Mouse (Mus musculus) retina, adult 2 months (tissue): ENCODE results near the gene Ppp2r5b.

Source experiments
- DNase-seq: peaks from one replicate; pipeline ENCODE4 v3.0.0-alpha.2; 2012; ENCODE audit warnings: low read depth, low spot score

Ppp2r5b gene

GRCm38 (mm10) chr19:6235084-6236052, at the start of gene Ppp2r5b:
Gene Ppp2r5b (minus strand): TSS chr19:6235872.
- DNase-seq: peak; percentile 90

- no peak for DNase-seq
These were observed 49.6 kb upstream of the Ppp2r5b start for GRCm38 (mm10) chr19:6285226-6285625.

- no peak for DNase-seq
These were observed 48.8 kb upstream of the Ppp2r5b start for GRCm38 (mm10) chr19:6284502-6284901.

GRCm38 (mm10) chr19:6283001-6283400, 47.3 kb upstream of the Ppp2r5b start:
- no peak for DNase-seq

GRCm38 (mm10) chr19:6281122-6282020, 45.7 kb upstream of the Ppp2r5b start:
- no peak for DNase-seq

- DNase-seq: no peak
These were observed 44.9 kb upstream of the Ppp2r5b start for GRCm38 (mm10) chr19:6280554-6280953.

- no peak for DNase-seq
These were observed 43.9 kb upstream of the Ppp2r5b start for GRCm38 (mm10) chr19:6279481-6280144.

GRCm38 (mm10) chr19:6278439-6279073, 42.9 kb upstream of the Ppp2r5b start:
- DNase-seq: no peak

GRCm38 (mm10) chr19:6277661-6278438, 42.2 kb upstream of the Ppp2r5b start:
- no peak for DNase-seq

GRCm38 (mm10) chr19:6276426-6277421, 41.1 kb upstream of the Ppp2r5b start, which contains the start of gene Ehd1:
Gene Ehd1 (plus strand): TSS chr19:6276725.
- peak; percentile 93 for DNase-seq

- no peak for DNase-seq
These were observed 40.2 kb upstream of the Ppp2r5b start for GRCm38 (mm10) chr19:6275740-6276389.

GRCm38 (mm10) chr19:6273998-6274608, 38.4 kb upstream of the Ppp2r5b start:
- DNase-seq: no peak

- no peak for DNase-seq
These were observed 37.9 kb upstream of the Ppp2r5b start for GRCm38 (mm10) chr19:6273592-6273991.

GRCm38 (mm10) chr19:6272738-6273137, 37.1 kb upstream of the Ppp2r5b start:
- no peak for DNase-seq

- DNase-seq: no peak
These were observed 36.4 kb upstream of the Ppp2r5b start for GRCm38 (mm10) chr19:6272053-6272452.

GRCm38 (mm10) chr19:6271206-6271605, 35.5 kb upstream of the Ppp2r5b start:
- no peak for DNase-seq

- no peak for DNase-seq
These were observed 35.0 kb upstream of the Ppp2r5b start for GRCm38 (mm10) chr19:6270661-6271060.
